Mouse (Mus musculus): ENCODE results near the gene Ndufb3. TPM values are rescaled to one million over a fixed set of nuclear protein-coding genes. Genes with fewer than 3 reads are reported as not detected.
"Not testable (repeated sequence)": the region's sequence is repeated elsewhere in the genome, so short reads cannot be mapped to it uniquely, and the experiment has no call there.

Ndufb3 gene
- polyA plus RNA-seq, 1 experiment from 2014 or later, result 196 TPM

DNA sequence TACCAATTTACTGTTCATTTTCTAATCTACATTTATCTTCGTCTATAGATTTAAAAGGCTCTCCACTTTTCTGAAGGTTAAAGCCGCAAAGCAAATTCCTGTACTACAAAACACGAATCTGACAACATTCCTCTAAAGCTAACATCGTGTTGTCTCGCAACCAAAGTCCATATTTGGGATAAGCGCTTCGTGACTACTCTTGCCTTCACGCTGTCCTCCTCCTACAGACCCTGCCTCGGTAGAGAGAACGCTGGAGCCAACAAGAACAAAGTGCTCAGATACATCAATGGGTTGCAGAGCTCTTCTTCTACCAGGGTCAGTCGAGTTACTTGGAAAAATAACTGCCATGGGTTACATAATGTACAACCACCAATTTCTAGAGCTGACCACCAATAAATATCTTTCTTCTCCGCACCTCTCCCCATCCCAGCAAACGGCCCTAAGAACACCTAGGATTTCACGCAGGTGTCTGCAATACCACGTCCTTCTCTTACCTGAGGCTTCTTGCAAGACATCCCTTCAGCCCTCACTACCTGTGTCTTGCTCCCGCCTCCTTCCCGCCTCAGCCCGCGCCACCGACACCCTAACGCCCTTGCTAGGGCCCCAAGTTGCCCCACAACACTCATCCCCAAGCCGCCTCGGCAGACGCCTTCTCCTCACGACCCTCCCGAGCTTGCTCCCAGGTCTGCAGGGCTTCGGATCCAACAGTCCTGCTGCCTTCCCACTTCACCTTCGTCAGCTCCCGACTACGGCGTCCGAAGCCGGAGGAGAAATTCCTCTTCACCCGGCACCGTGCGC, 612 bp upstream of the Ndufb3 start:
- WGBS, result 7% methylated on average over 34 of the region's 36 CpGs
- H3K9me3 ChIP-seq, result no peaks in the 10 kb centered on the region
- peak; percentile 89 for ATAC-seq
- peak overlapping the region; percentile 53; the same call in 1 of the 2 replicates for H3K27ac ChIP-seq
- H3K36me3 ChIP-seq, result no peaks in the 10 kb centered on the region; the same call in 1 of the 2 replicates
- H3K4me2 ChIP-seq (replicated peaks), result peak overlapping the region; percentile 87
- peaks cover 17% of the 10 kb centered on the region for H3K4me1 ChIP-seq (replicated peaks)
- H3K27me3 ChIP-seq, result no peaks in the 10 kb centered on the region
- peak overlapping the region; percentile 89 for H3K4me3 ChIP-seq (replicated peaks)
- peak overlapping the region; percentile 92 for H3K9ac ChIP-seq (replicated peaks)

DNA sequence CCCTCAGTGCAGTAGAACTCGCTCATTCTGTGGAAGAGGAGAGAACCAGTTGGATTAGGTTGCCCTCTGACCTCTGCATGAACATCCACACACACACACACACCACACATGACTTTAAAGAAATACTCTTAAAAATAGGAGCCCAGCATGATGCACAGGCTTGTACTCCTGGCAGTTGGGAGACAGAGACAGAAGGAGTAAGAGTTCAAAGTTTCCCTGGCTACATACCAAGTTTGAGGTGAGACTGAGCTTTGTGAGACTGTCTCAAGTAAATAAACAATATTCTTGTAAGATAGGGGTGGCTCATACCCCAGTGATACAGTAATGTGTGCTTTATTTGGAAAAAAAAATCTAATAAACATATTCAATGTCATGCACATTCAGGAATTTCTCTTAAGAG, 1.3 kb downstream of the Ndufb3 start:
- Histone ChIP-seq H3K4me3 (replicated peaks) (peak overlapping the region; percentile 89), H3K9me3 (no peaks in the 10 kb centered on the region), H3K27me3 (no peaks in the 10 kb centered on the region), H3K36me3 (peaks cover 7% of the 10 kb centered on the region), H3K27ac (no peak overlapping the region), H3K9ac (replicated peaks) (no peak overlapping the region), H3K4me2 (replicated peaks) (peak overlapping the region; percentile 71), H3K4me1 (replicated peaks) (peaks cover 17% of the 10 kb centered on the region)
- ATAC-seq, result no peak
- 94% methylated on average over 1 of the region's 1 CpGs for WGBS

DNA sequence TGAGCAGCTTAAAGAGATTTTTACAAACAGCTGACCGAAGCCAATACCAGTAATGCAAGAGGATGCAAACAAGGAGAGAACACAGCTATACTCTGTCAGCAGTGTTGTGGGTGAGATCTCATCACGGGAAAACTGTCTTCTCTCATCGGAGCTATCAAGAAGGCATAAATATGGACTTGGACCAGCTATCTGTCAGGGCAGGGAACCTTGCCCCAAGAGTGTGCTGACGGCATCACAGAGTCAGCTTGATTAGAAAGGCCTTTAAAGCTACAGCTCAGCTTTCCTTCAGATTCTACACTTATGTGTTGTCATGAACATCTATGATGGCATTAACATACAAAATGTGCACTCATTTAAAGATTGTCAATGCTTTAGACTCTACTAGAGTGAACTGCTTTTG, 16.5 kb downstream of the Ndufb3 start:
- H3K4me2 ChIP-seq (replicated peaks), result no peak overlapping the region
- no peak for ATAC-seq
- no peaks in the 10 kb centered on the region for H3K9me3 ChIP-seq
- no peak overlapping the region for H3K9ac ChIP-seq (replicated peaks)
- WGBS, result 87% methylated on average over 4 of the region's 4 CpGs
- no peak overlapping the region for H3K27ac ChIP-seq
- no peaks in the 10 kb centered on the region for H3K27me3 ChIP-seq
- no peak overlapping the region for H3K4me3 ChIP-seq (replicated peaks)
- H3K36me3 ChIP-seq, result no peaks in the 10 kb centered on the region
- H3K4me1 ChIP-seq (replicated peaks), result no peaks in the 10 kb centered on the region

DNA sequence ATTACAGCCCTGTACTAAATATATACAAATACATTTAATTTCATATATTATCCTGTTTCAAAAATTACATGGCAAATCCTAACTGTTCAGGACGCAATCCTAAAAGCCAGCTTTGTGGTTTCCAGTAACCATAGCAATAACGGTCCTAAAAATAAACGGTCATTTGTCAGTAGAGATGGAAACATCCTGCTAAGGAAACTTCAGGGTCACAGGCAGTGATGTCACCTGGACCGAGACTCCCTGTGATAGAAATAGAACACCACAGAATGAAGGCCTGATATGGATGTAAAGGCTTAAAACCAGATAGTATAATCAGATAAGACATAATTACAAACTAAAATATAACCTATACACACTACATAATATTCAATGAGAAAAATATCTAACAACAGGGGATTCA, 17.6 kb downstream of the Ndufb3 start:
- H3K9ac ChIP-seq (replicated peaks), result no peak overlapping the region
- no peak for ATAC-seq
- H3K4me1 ChIP-seq (replicated peaks), result no peaks in the 10 kb centered on the region

DNA sequence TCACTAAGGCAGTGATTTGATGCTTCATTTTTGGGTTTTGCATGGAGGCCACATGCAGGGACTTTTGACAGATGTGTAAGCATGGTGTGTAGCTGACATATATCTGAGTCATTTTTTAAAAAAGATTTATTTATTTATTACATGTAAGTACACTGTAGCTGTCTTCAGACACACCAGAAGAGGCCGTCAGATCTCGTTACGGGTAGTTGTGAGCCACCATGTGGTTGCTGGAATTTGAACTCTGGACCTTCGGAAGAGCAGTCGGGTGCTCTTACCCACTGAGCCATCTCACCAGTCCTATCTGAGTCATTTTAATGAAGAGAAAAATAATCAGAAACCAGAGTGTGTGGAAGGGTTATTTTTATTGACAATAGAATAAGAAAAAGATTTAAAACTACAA, 23.4 kb downstream of the Ndufb3 start:
- 92% methylated on average over 5 of the region's 5 CpGs for WGBS
- not testable (repeated sequence) for H3K9ac ChIP-seq (replicated peaks); H3K27me3 ChIP-seq; H3K4me2 ChIP-seq (replicated peaks); H3K4me3 ChIP-seq (replicated peaks); H3K4me1 ChIP-seq (replicated peaks); H3K36me3 ChIP-seq; H3K27ac ChIP-seq; H3K9me3 ChIP-seq; ATAC-seq

More for the DNA sequence above, 17.6 kb downstream of the Ndufb3 start:
- Histone ChIP-seq H3K27ac (no peak overlapping the region), H3K4me2 (replicated peaks) (no peak overlapping the region), H3K36me3 (no peaks in the 10 kb centered on the region), H3K9me3 (no peaks in the 10 kb centered on the region), H3K4me3 (replicated peaks) (no peak overlapping the region), H3K27me3 (no peaks in the 10 kb centered on the region)
- WGBS, result 84% methylated on average over 4 of the region's 4 CpGs

DNA sequence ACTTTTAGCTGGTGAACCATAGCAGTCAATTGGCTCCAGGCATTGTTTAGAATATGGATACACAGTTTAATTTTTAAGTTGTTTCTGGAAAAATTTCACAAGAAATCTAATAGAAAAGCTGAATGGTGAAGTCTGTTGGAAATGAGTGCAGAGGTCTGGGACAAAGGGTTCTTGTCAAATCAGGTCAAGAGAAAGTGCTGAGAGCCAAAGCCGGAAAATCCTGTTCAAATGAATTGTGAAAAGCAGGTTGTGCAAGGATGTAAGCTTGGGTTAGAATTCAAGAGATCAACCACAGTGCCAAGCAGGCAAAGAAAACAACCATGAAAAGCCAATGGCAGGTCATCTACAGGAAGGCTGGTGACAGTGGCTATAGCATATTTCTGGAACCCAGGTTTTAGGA, 24.0 kb downstream of the Ndufb3 start:
- Histone ChIP-seq H3K36me3 (no peaks in the 10 kb centered on the region), H3K9me3 (no peaks in the 10 kb centered on the region), H3K9ac (replicated peaks) (no peak overlapping the region), H3K4me1 (replicated peaks) (no peaks in the 10 kb centered on the region), H3K4me2 (replicated peaks) (no peak overlapping the region), H3K27ac (no peak overlapping the region), H3K4me3 (replicated peaks) (no peak overlapping the region), H3K27me3 (no peaks in the 10 kb centered on the region)
- ATAC-seq, result no peak
- WGBS, result 80% methylated on average over 1 of the region's 1 CpGs

DNA sequence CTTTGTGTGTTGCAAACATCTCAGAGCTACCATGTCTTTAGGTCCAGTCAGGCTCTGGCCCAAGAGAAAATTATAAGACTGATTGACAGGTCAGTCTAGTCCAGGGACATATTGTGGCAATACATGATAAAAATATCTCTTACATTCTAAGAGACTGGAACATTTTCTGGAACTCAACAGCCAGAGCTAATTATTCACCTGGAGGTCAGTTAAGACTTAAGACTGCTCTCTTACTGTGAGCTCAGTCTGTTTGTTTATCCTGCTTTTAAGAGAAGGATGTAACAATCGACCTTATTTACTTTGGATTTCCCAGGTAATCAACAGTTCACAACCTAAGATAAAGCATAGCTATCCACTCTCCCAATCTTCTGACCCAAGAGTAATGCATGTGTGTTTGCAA, 24.4 kb downstream of the Ndufb3 start:
- no peak overlapping the region for H3K9ac ChIP-seq (replicated peaks)
- no peak for ATAC-seq
- no peak overlapping the region for H3K27ac ChIP-seq
- H3K4me1 ChIP-seq (replicated peaks), result no peaks in the 10 kb centered on the region
- H3K36me3 ChIP-seq, result no peaks in the 10 kb centered on the region
- 45% methylated on average over 1 of the region's 1 CpGs for WGBS
- no peak overlapping the region for H3K4me3 ChIP-seq (replicated peaks)
- H3K4me2 ChIP-seq (replicated peaks), result no peak overlapping the region
- no peaks in the 10 kb centered on the region for H3K9me3 ChIP-seq
- no peaks in the 10 kb centered on the region for H3K27me3 ChIP-seq

DNA sequence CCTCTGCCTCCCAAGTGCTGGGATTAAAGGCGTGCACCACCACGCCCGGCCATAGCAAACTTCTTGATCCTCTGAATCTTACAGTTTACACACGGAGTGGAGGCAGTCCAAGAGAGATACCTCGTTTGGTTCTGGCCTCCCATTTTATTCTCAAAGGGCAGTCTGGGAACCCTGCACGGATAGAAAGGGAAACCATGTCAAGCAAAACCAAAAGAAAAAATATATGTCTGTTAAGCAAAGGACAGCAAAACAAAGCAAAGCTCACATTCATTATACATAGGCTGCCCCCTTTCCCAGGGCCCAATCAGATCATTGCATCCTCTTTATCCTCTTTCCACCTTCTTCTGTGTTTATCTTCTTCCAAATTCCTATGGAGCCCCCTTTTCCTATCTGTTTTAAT, 27.6 kb downstream of the Ndufb3 start:
- Histone ChIP-seq H3K9ac (replicated peaks) (no peak overlapping the region), H3K27ac (no peak overlapping the region), H3K4me3 (replicated peaks) (no peak overlapping the region), H3K9me3 (no peaks in the 10 kb centered on the region), H3K4me2 (replicated peaks) (no peak overlapping the region), H3K36me3 (no peaks in the 10 kb centered on the region), H3K27me3 (no peaks in the 10 kb centered on the region), H3K4me1 (replicated peaks) (no peaks in the 10 kb centered on the region)
- 83% methylated on average over 6 of the region's 6 CpGs for WGBS
- ATAC-seq, result no peak

DNA sequence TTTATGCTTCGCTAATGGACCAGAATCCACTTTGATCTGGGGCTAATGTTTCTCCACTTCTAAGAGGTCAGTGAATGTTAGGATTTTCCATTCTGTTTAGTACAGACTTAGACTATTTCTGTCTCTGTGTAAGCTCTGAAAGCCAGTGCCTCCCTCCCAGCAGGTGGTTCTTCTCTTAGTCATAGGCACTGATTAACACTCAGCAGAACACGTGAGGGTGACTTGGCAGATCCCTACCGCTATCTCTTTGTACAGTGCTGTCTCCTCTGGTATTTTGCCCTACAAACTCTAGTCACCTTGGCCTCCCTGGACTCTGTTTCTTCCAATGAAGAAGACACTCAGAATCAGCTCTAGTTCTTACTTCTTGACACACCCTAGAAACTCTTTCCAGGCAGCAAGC, 28.2 kb downstream of the Ndufb3 start:
- 70% methylated on average over 3 of the region's 3 CpGs for WGBS
- no peak overlapping the region for H3K27ac ChIP-seq
- no peaks in the 10 kb centered on the region for H3K27me3 ChIP-seq
- H3K9me3 ChIP-seq, result no peaks in the 10 kb centered on the region
- ATAC-seq, result no peak
- no peaks in the 10 kb centered on the region for H3K36me3 ChIP-seq
- no peak overlapping the region for H3K4me2 ChIP-seq (replicated peaks)
- H3K4me1 ChIP-seq (replicated peaks), result no peaks in the 10 kb centered on the region
- H3K4me3 ChIP-seq (replicated peaks), result no peak overlapping the region
- no peak overlapping the region for H3K9ac ChIP-seq (replicated peaks)

DNA sequence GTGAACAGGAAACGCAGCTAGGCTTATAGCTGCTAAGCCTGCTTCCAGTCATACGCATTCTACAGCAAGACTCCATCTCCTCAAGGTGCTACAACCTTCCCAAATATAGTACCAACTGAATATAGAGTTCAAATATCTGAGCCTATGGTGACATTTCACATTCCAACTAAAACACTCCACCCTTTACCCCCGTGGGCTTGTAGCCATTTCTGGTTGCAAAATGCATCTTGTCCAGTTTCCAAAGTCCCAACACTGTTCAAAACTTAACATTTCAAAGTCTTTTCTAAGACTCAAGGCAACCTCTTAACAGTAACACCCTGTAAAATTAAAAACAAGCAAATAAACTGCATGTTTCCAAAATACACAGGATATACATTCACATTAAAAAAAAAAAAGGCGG, 29.0 kb downstream of the Ndufb3 start:
- Histone ChIP-seq H3K4me1 (replicated peaks) (no peaks in the 10 kb centered on the region), H3K4me2 (replicated peaks) (no peak overlapping the region), H3K9ac (replicated peaks) (no peak overlapping the region), H3K27ac (no peak overlapping the region), H3K36me3 (no peaks in the 10 kb centered on the region), H3K9me3 (no peaks in the 10 kb centered on the region), H3K27me3 (no peaks in the 10 kb centered on the region), H3K4me3 (replicated peaks) (no peak overlapping the region)
- 82% methylated on average over 4 of the region's 4 CpGs for WGBS
- ATAC-seq, result no peak

DNA sequence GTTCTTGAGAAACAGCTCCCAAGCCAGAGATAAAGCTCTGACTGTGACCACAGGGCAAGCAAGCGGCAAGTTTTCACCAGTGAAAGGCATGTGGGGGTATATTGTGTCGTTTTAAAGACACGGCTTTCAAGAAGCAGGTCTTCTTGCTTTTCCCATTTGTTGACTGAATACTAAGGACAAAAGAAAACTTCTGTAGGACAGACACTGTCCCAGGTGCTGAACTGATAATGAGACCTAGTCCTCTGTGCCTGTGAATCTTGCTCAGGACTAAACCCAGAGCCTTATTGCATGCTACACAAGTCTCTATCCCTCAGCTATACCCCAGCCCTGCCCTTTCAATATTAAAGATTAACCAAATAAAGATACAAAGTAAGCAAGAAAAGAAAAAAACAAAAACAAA, 30.0 kb downstream of the Ndufb3 start:
- Histone ChIP-seq H3K9ac (replicated peaks) (no peak overlapping the region), H3K27me3 (no peaks in the 10 kb centered on the region), H3K27ac (no peak overlapping the region), H3K9me3 (no peaks in the 10 kb centered on the region), H3K4me1 (replicated peaks) (no peaks in the 10 kb centered on the region), H3K4me3 (replicated peaks) (no peak overlapping the region), H3K4me2 (replicated peaks) (no peak overlapping the region), H3K36me3 (no peaks in the 10 kb centered on the region)
- 76% methylated on average over 3 of the region's 3 CpGs for WGBS
- no peak for ATAC-seq

DNA sequence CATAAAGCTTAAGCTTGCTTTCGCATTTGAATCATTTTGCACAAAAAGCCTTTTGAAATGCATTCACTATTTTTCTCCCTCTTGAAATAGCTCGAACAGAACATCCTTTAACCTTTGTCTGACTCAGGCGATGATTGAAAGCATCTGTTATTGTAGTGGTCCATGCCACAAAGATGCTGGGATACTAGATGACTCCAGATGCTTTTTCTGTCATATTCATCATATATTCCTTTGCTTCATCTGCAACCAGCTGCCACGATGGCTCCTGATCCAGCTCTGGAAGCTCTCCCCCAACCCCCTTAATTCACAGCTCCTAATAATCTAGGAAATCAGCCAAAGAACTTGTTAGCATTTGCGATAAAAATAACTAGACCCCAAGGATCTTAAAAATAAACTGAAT, 30.9 kb downstream of the Ndufb3 start:
- WGBS, result 56% methylated on average over 5 of the region's 5 CpGs
- no peak for ATAC-seq
- H3K9ac ChIP-seq (replicated peaks), result no peak overlapping the region

More for the DNA sequence above, 30.9 kb downstream of the Ndufb3 start:
- Histone ChIP-seq H3K36me3 (no peaks in the 10 kb centered on the region), H3K9me3 (no peaks in the 10 kb centered on the region), H3K27ac (no peak overlapping the region), H3K27me3 (no peaks in the 10 kb centered on the region), H3K4me2 (replicated peaks) (no peak overlapping the region), H3K4me1 (replicated peaks) (no peaks in the 10 kb centered on the region), H3K4me3 (replicated peaks) (no peak overlapping the region)

Data from midbrain, embryonic 13.5 days (tissue).